Mouse (Mus musculus): Measurements from ENCODE around the gene Apoc1.

Apoc1 gene

GRCm38 (mm10) chr7:19691873-19692865, at the start of gene Apoc1:
Apoc1 (minus strand) TSS chr7:19692660.
- DNase-seq (ENCODE audit: low read depth, low spot score), result peak; percentile 97

- DNase-seq (ENCODE audit: low read depth, low spot score), result peak; percentile 97
Observed at GRCm38 (mm10) chr7:19741329-19742031, 49.0 kb upstream of the Apoc1 start.

GRCm38 (mm10) chr7:19740269-19740668, 47.8 kb upstream of the Apoc1 start:
- DNase-seq (ENCODE audit: low read depth, low spot score), result peak; percentile 79

GRCm38 (mm10) chr7:19738771-19739170, 46.3 kb upstream of the Apoc1 start:
- DNase-seq (ENCODE audit: low read depth, low spot score), result peak; percentile 58

GRCm38 (mm10) chr7:19736389-19737057, 44.1 kb upstream of the Apoc1 start:
- DNase-seq (ENCODE audit: low read depth, low spot score), result no peak

GRCm38 (mm10) chr7:19734178-19734666, 41.8 kb upstream of the Apoc1 start:
- DNase-seq (ENCODE audit: low read depth, low spot score), result no peak

- no peak for DNase-seq (ENCODE audit: low read depth, low spot score)
Observed at GRCm38 (mm10) chr7:19726541-19726940, 34.1 kb upstream of the Apoc1 start.

- no peak for DNase-seq (ENCODE audit: low read depth, low spot score)
Observed at GRCm38 (mm10) chr7:19724167-19724566, 31.7 kb upstream of the Apoc1 start.

- DNase-seq (ENCODE audit: low read depth, low spot score), result no peak
Observed at GRCm38 (mm10) chr7:19722754-19723195, 30.3 kb upstream of the Apoc1 start.

GRCm38 (mm10) chr7:19719200-19719599, 26.7 kb upstream of the Apoc1 start:
- no peak for DNase-seq (ENCODE audit: low read depth, low spot score)

- DNase-seq (ENCODE audit: low read depth, low spot score), result no peak
Observed at GRCm38 (mm10) chr7:19718297-19718952, 26.0 kb upstream of the Apoc1 start.

GRCm38 (mm10) chr7:19717346-19717745, 24.9 kb upstream of the Apoc1 start:
- no peak for DNase-seq (ENCODE audit: low read depth, low spot score)

GRCm38 (mm10) chr7:19716822-19717221, 24.4 kb upstream of the Apoc1 start:
- DNase-seq (ENCODE audit: low read depth, low spot score), result no peak

GRCm38 (mm10) chr7:19716055-19716682, 23.7 kb upstream of the Apoc1 start:
- no peak for DNase-seq (ENCODE audit: low read depth, low spot score)

- DNase-seq (ENCODE audit: low read depth, low spot score), result peak; percentile 100
Observed at GRCm38 (mm10) chr7:19715239-19716054, 23.0 kb upstream of the Apoc1 start, which contains the start of gene Tomm40. Tomm40 (minus strand) TSS chr7:19715438.

- DNase-seq (ENCODE audit: low read depth, low spot score), result no peak
Observed at GRCm38 (mm10) chr7:19714836-19715235, 22.4 kb upstream of the Apoc1 start.

GRCm38 (mm10) chr7:19713598-19713997, 21.1 kb upstream of the Apoc1 start:
- no peak for DNase-seq (ENCODE audit: low read depth, low spot score)

- DNase-seq (ENCODE audit: low read depth, low spot score), result peak; percentile 78
Observed at GRCm38 (mm10) chr7:19713196-19713595, 20.7 kb upstream of the Apoc1 start.

GRCm38 (mm10) chr7:19712414-19712813, 20.0 kb upstream of the Apoc1 start:
- DNase-seq (ENCODE audit: low read depth, low spot score), result peak; percentile 70

- DNase-seq (ENCODE audit: low read depth, low spot score), result no peak
Observed at GRCm38 (mm10) chr7:19710650-19711049, 18.2 kb upstream of the Apoc1 start.

All from ES-CJ7 (cell line).